Mouse (Mus musculus): ENCODE results near the gene Sephs1.

Gene Sephs1
- long read RNA-seq, experiment 1, full-length matches to known transcripts, result 20 of 30 reads
- long read RNA-seq, experiment 1, partial matches to known transcripts, result 4 of 30 reads
- long read RNA-seq, experiment 1, other reads (novel, unspliced or antisense), result 6 of 30 reads
- long read RNA-seq, experiment 2, full-length matches to known transcripts, result 15 of 19 reads
- long read RNA-seq, experiment 2, partial matches to known transcripts, result 2 of 19 reads
- long read RNA-seq, experiment 2, other reads (novel, unspliced or antisense), result 2 of 19 reads

GRCm38 (mm10) chr2:4881350-4882248, at the start of gene Sephs1:
Gene Sephs1, plus strand, starts transcription at chr2:4881564.
- intact Hi-C loops (cut with DNase I), result no loop called here

- intact Hi-C loops (cut with DNase I), result no loop called here
Observed at GRCm38 (mm10) chr2:4832166-4832565, 49.2 kb upstream of the Sephs1 start.

- intact Hi-C loops (cut with DNase I), result no loop called here
Observed at GRCm38 (mm10) chr2:4849449-4849848, 31.9 kb upstream of the Sephs1 start.

- intact Hi-C loops (cut with DNase I), result no loop called here
Observed at GRCm38 (mm10) chr2:4857186-4857585, 24.2 kb upstream of the Sephs1 start.

- intact Hi-C loops (cut with DNase I), result no loop called here
Observed at GRCm38 (mm10) chr2:4858161-4858560, 23.2 kb upstream of the Sephs1 start.

GRCm38 (mm10) chr2:4864008-4864816, 17.2 kb upstream of the Sephs1 start:
- intact Hi-C loops (cut with DNase I), result loop anchor here (1.0 to 5.0 kb wide), 3 partner anchors 147 to 365 kb away; partner anchors contain the start of genes Bend7 and Prpf18

GRCm38 (mm10) chr2:4864817-4865296, 16.5 kb upstream of the Sephs1 start:
- intact Hi-C loops (cut with DNase I), result loop anchor here (1.0 to 5.0 kb wide), 3 partner anchors 148 to 366 kb away; partner anchors contain the start of genes Bend7 and Prpf18

- intact Hi-C loops (cut with DNase I), result no loop called here
Observed at GRCm38 (mm10) chr2:4868028-4868725, 13.2 kb upstream of the Sephs1 start.

- intact Hi-C loops (cut with DNase I), result no loop called here
Observed at GRCm38 (mm10) chr2:4872740-4873139, 8.6 kb upstream of the Sephs1 start.

GRCm38 (mm10) chr2:4873331-4873730, 8.0 kb upstream of the Sephs1 start:
- intact Hi-C loops (cut with DNase I), result no loop called here

- intact Hi-C loops (cut with DNase I), result no loop called here
Observed at GRCm38 (mm10) chr2:4875090-4875489, 6.3 kb upstream of the Sephs1 start.

- intact Hi-C loops (cut with DNase I), result no loop called here
Observed at GRCm38 (mm10) chr2:4876131-4876530, 5.2 kb upstream of the Sephs1 start.

GRCm38 (mm10) chr2:4880737-4881349, 521 bp upstream of the Sephs1 start:
- intact Hi-C loops (cut with DNase I), result no loop called here

- intact Hi-C loops (cut with DNase I), result no loop called here
Observed at GRCm38 (mm10) chr2:4882249-4882791, 956 bp downstream of the Sephs1 start.

GRCm38 (mm10) chr2:4883009-4883704, 1.8 kb downstream of the Sephs1 start:
- intact Hi-C loops (cut with DNase I), result no loop called here

GRCm38 (mm10) chr2:4886896-4887295, 5.5 kb downstream of the Sephs1 start:
- intact Hi-C loops (cut with DNase I), result no loop called here

GRCm38 (mm10) chr2:4895598-4895997, 14.2 kb downstream of the Sephs1 start:
- intact Hi-C loops (cut with DNase I), result no loop called here

GRCm38 (mm10) chr2:4896970-4897369, 15.6 kb downstream of the Sephs1 start:
- intact Hi-C loops (cut with DNase I), result no loop called here

GRCm38 (mm10) chr2:4900624-4901023, 19.3 kb downstream of the Sephs1 start:
- intact Hi-C loops (cut with DNase I), result no loop called here
